Mouse (Mus musculus) liver, postnatal 0 days (tissue): ENCODE data around the gene Gm815.

Experiments used
- CTCF ChIP-seq: sonication (generic); IDR thresholded peaks from 2 replicates; pipeline ENCODE4 v1.5.1; 2016; ENCODE audit warnings: antibody characterized with exemption, low read depth
- EP300 ChIP-seq: IDR thresholded peaks from 2 replicates; pipeline ENCODE4 v1.6.1; 2016; ENCODE audit warnings: antibody characterized with exemption, low read depth, mild to moderate bottlenecking

- TF ChIP-seq EP300 (no peak), CTCF (no peak)
Observed at GRCm38 (mm10) chr19:26888171-26888570, 2.5 kb downstream of the Gm815 start.
